Mouse (Mus musculus) intestine, embryonic 14.5 days (tissue): ENCODE results near the gene Cenpn. TPM values are rescaled to one million over a fixed set of nuclear protein-coding genes. Genes with fewer than 3 reads are reported as not detected.

Source experiments
- ATAC-seq: fragments of 200-750 bp; cut with Nextera tagmentation; replicated peaks from 2 replicates; pipeline ENCODE4 v1.8.0; 2017; ENCODE audit warnings: low read depth, moderate number of reproducible peaks, moderate TSS enrichment, moderate library complexity; ENCODE audit not compliant: low FRiP score, low TSS enrichment
- DNase-seq: peaks from one replicate; pipeline ENCODE4 v3.0.0-alpha.2; 2018; ENCODE audit warnings: low spot score
- H3K27ac ChIP-seq: fragments of 300-500 bp; sonication (generic); 2 replicates; pipeline ENCODE4 v1.5.1; 2014; ENCODE audit warnings: low read depth, mild to moderate bottlenecking, control low read depth
- H3K27me3 ChIP-seq: fragments of 300-500 bp; sonication (generic); replicated peaks from 2 replicates; pipeline ENCODE4 v1.6.1; 2014; ENCODE audit warnings: low read length, control low read depth; ENCODE audit not compliant: control insufficient read depth, insufficient read depth
- H3K36me3 ChIP-seq: fragments of 300-500 bp; sonication (generic); 2 replicates; pipeline ENCODE4 v1.6.1; 2014; ENCODE audit warnings: low read length, control low read depth; ENCODE audit not compliant: control insufficient read depth, insufficient read depth
- H3K4me1 ChIP-seq: fragments of 300-500 bp; sonication (generic); replicated peaks from 2 replicates; pipeline ENCODE4 v1.6.1; 2014; ENCODE audit warnings: low read length, control low read depth, mixed read lengths; ENCODE audit not compliant: control insufficient read depth, insufficient read depth
- H3K4me2 ChIP-seq: fragments of 300-500 bp; sonication (generic); 2 replicates; pipeline ENCODE4 v1.6.1; 2014; ENCODE audit warnings: low read length
- H3K4me3 ChIP-seq: fragments of 300-500 bp; sonication (generic); 2 replicates; pipeline ENCODE4 v1.5.1; 2014; ENCODE audit warnings: low read depth, low read length, control low read depth, mixed read lengths
- H3K9ac ChIP-seq: fragments of 300-500 bp; sonication (generic); 2 replicates; pipeline ENCODE4 v1.6.1; 2014; ENCODE audit warnings: mild to moderate bottlenecking, low read length
- H3K9me3 ChIP-seq: fragments of 300-500 bp; sonication (generic); 2 replicates; pipeline ENCODE4 v1.6.1; 2016; ENCODE audit warnings: low read length, control low read depth; ENCODE audit not compliant: control insufficient read depth
- WGBS: fragments of 180-500 bp; shearing (Covaris S2); extraction: QIAGEN DNeasy Blood & Tissue Kit; methylation state at CpG from one replicate; pipeline ENCODE4 v1.1.7; 2014; 5-methylcytosine and 5-hydroxymethylcytosine counted together
- polyA plus RNA-seq: library from polyadenylated mRNA; unstranded; fragments of >200 nt; fragmentation: Nextera tagmentation; extraction: Ambion mirVana; gene quantifications from 2 replicates; pipeline ENCODE4 v1.2.1, GENCODE M21; 2014

Cenpn gene
- polyA plus RNA-seq, 1 experiment from 2014 or later: 38.4 TPM

DNA sequence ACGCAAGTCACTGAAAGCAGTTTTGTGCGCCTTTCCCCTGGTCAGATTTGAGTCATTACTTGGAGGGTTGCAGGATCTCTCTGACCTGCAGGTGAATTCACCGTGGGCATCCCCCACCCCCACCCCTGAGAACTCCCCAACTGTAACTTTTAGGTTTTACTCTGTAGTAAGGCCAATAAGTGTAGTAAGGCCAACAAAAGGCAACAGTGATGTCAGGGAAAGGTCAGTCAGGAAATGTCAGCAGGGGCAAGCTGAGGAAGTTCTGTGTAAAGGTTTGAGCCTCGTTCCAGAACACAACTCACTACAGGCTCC lies 22.8 kb downstream of the Cenpn start:
- WGBS: 14% methylated on average over 4 of the region's 4 CpGs

DNA sequence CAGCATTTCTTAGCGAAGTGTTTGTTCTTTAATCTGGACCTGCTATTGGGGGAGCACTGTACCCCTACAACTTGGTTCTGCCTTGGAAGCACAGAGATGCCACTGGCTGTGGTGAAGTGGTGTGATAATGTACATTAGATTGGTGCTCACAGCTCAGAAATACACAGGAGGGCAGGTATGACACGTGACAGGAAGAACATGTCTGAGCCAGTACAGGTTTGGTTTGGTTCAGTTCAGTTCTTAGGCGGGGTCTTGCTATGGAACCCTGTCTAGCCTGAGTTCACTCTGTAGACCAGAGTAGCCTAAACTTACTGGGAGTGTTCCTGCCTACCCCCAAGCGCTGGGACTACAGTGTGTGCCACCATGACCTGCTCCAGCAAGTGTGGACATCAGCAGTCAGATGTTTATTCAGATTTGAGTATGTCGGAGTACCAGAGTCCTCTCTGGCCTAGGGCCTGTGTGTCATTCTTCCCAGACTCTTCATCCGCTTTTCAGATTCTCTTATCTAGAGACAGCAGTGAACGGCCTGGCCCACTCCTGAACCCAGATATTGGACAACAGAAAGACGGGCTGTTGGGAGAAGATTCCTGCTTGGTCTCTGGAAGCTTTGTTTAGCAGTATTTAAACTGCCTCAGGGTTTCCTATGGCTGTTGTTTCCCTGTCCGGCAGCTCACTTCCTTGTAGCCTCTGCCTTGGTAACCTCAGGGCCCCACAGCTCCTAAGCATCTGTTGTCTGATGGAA lies 23.8 kb downstream of the Cenpn start:
- H3K9ac ChIP-seq: no peak overlapping the region
- ATAC-seq: no peak
- H3K27ac ChIP-seq: no peak overlapping the region
- peaks cover 8% of the 10 kb centered on the region for H3K4me1 ChIP-seq
- 84% methylated on average over 9 of the region's 9 CpGs for WGBS
- no peaks in the 10 kb centered on the region for H3K9me3 ChIP-seq
- no peaks in the 10 kb centered on the region for H3K36me3 ChIP-seq
- no peak for DNase-seq
- H3K27me3 ChIP-seq: no peaks in the 10 kb centered on the region
- H3K4me2 ChIP-seq: no peak overlapping the region
- H3K4me3 ChIP-seq: no peak overlapping the region

More for the DNA sequence above, 22.8 kb downstream of the Cenpn start:
- Histone ChIP-seq H3K4me3 (peak overlapping the region; percentile 96), H3K4me1 (peaks cover 8% of the 10 kb centered on the region), H3K36me3 (no peaks in the 10 kb centered on the region), H3K9me3 (no peaks in the 10 kb centered on the region), H3K27ac (no peak overlapping the region), H3K27me3 (no peaks in the 10 kb centered on the region), H3K4me2 (peak overlapping the region; percentile 91), H3K9ac (peak overlapping the region; percentile 84; the same call in 1 of the 2 replicates)
- DNase-seq (no peak), ATAC-seq (no peak)

DNA sequence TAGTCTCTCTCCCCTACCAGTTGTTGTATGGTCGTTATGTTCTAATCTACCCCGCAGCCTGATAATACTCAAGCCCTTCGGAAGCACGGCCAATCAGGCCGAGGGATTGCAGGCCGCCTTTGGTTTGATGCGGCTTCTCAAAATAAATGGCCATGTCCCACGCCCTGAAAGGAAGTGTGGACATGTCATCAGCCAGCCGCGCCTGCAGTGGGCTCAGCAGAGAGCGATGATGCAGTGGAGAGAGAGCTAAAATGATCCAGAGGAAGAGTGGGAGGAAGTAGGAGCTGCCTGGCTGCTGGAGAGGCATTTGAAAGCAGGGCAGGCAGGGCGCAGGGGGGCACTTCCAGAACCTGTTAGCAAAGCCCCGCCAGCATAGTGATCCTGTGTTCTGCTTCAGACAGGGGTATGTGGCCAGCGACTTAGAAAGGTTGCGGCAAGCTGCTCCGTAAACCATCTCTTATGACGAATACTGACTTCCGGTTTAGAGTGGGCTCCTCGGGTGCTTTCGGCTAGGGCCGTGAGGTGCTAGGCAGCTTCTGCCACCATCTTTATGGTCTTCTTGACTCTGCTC lies 24.8 kb downstream of the Cenpn start:
- H3K36me3 ChIP-seq: no peaks in the 10 kb centered on the region
- no peak overlapping the region for H3K9ac ChIP-seq
- no peak overlapping the region for H3K4me3 ChIP-seq
- no peak overlapping the region for H3K4me2 ChIP-seq
- no peaks in the 10 kb centered on the region for H3K27me3 ChIP-seq
- WGBS: 70% methylated on average over 21 of the region's 21 CpGs
- ATAC-seq (no peak), DNase-seq (no peak)
- H3K4me1 ChIP-seq: peaks cover 10% of the 10 kb centered on the region
- H3K27ac ChIP-seq: no peak overlapping the region
- H3K9me3 ChIP-seq: no peaks in the 10 kb centered on the region

DNA sequence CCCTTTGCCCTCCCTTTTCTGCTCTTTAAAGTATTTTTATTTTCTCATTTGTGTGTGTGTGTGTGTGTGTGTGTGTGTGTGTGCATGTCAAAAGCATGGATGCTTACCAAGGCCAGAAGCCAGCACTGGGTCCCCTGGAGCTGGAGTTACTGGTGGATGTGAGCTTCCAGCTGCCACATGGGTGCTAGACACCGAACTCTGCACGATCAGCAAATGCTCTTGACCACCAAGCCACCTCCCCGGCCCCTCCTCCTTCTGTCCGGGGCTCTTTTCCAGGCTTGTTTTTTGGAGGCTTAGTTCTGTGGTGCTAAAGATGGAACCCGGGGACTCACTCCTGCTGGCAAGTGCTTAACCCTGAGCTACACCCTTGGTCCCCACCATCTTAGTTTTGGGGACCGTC lies 25.3 kb downstream of the Cenpn start:
- no peak for DNase-seq
- Histone ChIP-seq H3K36me3 (no peaks in the 10 kb centered on the region), H3K4me2 (no peak overlapping the region), H3K9me3 (no peaks in the 10 kb centered on the region), H3K4me1 (peaks cover 11% of the 10 kb centered on the region), H3K27ac (no peak overlapping the region), H3K4me3 (no peak overlapping the region), H3K9ac (no peak overlapping the region), H3K27me3 (no peaks in the 10 kb centered on the region)
- 91% methylated on average over 6 of the region's 6 CpGs for WGBS
- no peak for ATAC-seq

DNA sequence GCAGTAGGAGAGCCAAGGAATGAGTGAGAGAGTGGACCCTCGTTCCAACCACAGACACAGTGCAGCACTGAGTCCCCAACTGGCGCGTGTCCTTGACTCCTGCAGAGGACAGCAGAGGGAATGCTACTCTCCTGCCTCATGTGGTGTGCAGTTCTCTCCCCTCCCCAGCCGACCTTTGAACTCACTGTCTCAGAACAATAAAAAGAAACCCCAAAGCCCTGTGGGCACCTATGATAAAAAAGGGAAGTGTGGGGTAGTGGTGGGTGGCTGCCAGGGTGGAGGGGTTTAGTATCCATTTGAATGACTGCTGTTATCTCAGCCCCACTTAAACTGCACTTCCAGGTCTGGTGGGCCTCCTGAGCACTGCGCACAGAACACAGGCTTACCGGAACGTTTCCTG lies 26.1 kb downstream of the Cenpn start:
- 84% methylated on average over 7 of the region's 7 CpGs for WGBS
- H3K9me3 ChIP-seq: no peaks in the 10 kb centered on the region
- H3K27me3 ChIP-seq: no peaks in the 10 kb centered on the region

DNA sequence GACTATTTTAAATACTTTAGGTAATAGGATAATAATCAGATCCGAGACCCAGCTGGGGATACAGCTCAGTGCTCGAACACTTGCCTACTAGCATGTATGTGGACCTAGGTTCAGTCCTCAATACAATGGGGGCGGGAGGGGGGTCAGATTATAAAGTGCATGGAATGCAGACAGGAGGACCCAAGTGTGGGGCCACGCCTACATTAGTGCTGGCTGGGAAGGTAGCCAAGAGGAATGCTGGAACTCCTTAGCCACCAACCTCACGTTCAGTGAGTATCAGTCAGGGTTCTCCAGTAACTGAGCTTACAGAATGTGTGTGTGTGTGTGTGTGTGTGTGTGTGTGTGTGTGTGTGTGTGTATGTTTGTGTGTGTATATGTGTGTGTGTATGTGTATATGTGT lies 29.8 kb downstream of the Cenpn start:
- Histone ChIP-seq H3K36me3 (peaks cover 35% of the 10 kb centered on the region), H3K4me1 (peaks cover 3% of the 10 kb centered on the region; the same call in 1 of the 2 replicates), H3K4me2 (no peak overlapping the region), H3K27ac (no peak overlapping the region), H3K27me3 (no peaks in the 10 kb centered on the region), H3K9me3 (no peaks in the 10 kb centered on the region), H3K4me3 (no peak overlapping the region), H3K9ac (no peak overlapping the region)
- DNase-seq (no peak), ATAC-seq (peak; percentile 47; the same call in 1 of the 2 replicates)
- WGBS: 61% methylated on average over 5 of the region's 5 CpGs

More for the DNA sequence above, 26.1 kb downstream of the Cenpn start:
- no peak overlapping the region for H3K9ac ChIP-seq
- H3K27ac ChIP-seq: no peak overlapping the region
- peaks cover 11% of the 10 kb centered on the region for H3K4me1 ChIP-seq
- H3K36me3 ChIP-seq: no peaks in the 10 kb centered on the region
- ATAC-seq (no peak), DNase-seq (no peak)
- H3K4me2 ChIP-seq: no peak overlapping the region
- no peak overlapping the region for H3K4me3 ChIP-seq

DNA sequence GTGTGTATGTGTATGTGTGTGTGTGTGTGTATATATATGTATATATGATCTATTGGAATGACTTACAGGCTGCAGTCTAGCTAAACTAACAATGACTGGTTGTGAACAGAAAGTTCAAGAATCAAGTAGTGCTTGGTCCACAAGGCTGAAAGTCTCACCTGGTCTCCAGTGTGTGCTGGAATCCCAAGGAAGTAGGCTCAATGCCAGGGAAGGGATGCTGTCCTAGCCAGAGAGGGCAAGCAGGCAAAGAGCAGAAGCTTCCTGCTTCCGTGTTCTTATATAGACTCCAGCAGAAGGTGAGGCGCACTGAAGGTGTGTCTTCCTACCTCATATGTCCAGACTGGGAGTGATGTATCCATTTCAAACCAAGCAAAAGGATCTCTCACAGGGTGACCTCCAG lies 30.2 kb downstream of the Cenpn start:
- Histone ChIP-seq H3K27ac (no peak overlapping the region), H3K9ac (no peak overlapping the region), H3K4me2 (no peak overlapping the region), H3K36me3 (peaks cover 39% of the 10 kb centered on the region), H3K9me3 (no peaks in the 10 kb centered on the region), H3K27me3 (no peaks in the 10 kb centered on the region), H3K4me3 (no peak overlapping the region), H3K4me1 (peaks cover 3% of the 10 kb centered on the region; the same call in 1 of the 2 replicates)
- no peak for DNase-seq
- no peak for ATAC-seq
- WGBS: 96% methylated on average over 2 of the region's 2 CpGs

DNA sequence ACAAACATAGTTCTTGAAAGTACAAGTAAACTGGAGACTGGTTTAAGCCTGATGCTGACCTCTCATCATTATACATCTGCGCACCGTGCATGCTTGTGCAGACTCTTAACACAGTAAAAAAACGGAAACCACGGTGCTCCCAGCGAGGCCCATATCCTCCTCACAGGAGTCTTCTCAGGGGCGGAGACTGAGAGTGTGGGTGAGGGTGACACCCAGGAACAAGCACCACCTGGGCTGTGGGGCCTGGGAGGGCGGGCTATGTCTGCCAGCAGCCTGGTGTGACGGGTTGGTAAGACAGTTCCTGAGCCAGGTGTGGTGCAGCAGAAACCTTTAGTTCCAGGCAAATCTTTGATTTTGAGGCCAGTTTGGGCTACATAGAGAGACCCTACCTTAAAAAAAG lies 30.9 kb downstream of the Cenpn start:
- H3K27me3 ChIP-seq: no peaks in the 10 kb centered on the region
- H3K4me2 ChIP-seq: no peak overlapping the region
- no peak overlapping the region for H3K27ac ChIP-seq
- no peaks in the 10 kb centered on the region for H3K9me3 ChIP-seq
- ATAC-seq (no peak), DNase-seq (no peak)
- H3K36me3 ChIP-seq: peaks cover 45% of the 10 kb centered on the region
- WGBS: 88% methylated on average over 8 of the region's 8 CpGs
- H3K4me3 ChIP-seq: no peak overlapping the region
- peaks cover 3% of the 10 kb centered on the region; the same call in 1 of the 2 replicates for H3K4me1 ChIP-seq
- no peak overlapping the region for H3K9ac ChIP-seq

DNA sequence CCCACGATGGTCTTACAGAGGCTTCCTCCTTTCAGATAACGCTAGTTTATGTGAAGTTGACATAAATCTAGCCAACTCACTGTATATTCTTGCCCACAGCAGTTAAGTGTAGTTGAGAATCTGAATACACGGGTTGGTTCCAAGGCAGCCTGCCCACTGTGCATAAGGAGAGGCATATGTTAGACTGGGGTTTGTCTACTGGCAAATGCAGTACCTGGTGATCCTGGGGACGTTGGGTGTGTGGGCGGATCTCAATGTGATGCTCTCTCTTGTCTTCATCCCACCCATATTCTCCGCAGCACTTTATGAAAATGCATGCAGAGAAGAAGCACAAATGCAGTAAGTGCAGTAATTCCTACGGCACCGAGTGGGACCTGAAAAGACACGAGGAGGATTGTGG lies 32.9 kb downstream of the Cenpn start:
- no peak overlapping the region for H3K9ac ChIP-seq
- H3K9me3 ChIP-seq: no peaks in the 10 kb centered on the region
- ATAC-seq (no peak), DNase-seq (no peak)
- H3K4me3 ChIP-seq: no peak overlapping the region
- no peaks in the 10 kb centered on the region for H3K27me3 ChIP-seq
- 92% methylated on average over 9 of the region's 9 CpGs for WGBS
- no peak overlapping the region for H3K4me2 ChIP-seq
- no peak overlapping the region for H3K27ac ChIP-seq
- H3K36me3 ChIP-seq: peaks cover 53% of the 10 kb centered on the region
- H3K4me1 ChIP-seq: peaks cover 3% of the 10 kb centered on the region; the same call in 1 of the 2 replicates
